Mouse (Mus musculus) CH12.LX (cell line): ENCODE measurements around the gene Pabpn1.

Experiments
- CTCF ChIP-seq, 2 experiments: IDR thresholded peaks in 1 of 2; conservative IDR thresholded peaks in 1 of 2; 2 replicates each; pipeline ENCODE4 v1.5.1; 2011 to 2012; ENCODE audit warnings: low read depth in 2 of 2, low read length in 2 of 2, improper control_type of control experiment in 1 of 2, inconsistent platforms in 1 of 2, mild to moderate bottlenecking in 1 of 2, moderate library complexity in 1 of 2
- EP300 ChIP-seq: IDR thresholded peaks from 2 replicates; pipeline ENCODE4 v1.6.1; 2011; ENCODE audit warnings: low read length, improper control_type of control experiment
- GABPA ChIP-seq: IDR thresholded peaks from 2 replicates; pipeline ENCODE4 v1.6.1; 2012; ENCODE audit warnings: low read depth, low read length, improper control_type of control experiment, inconsistent platforms; ENCODE audit not compliant: insufficient replicate concordance
- HCFC1 ChIP-seq: IDR thresholded peaks from 2 replicates; pipeline ENCODE4 v1.6.1; 2012; ENCODE audit warnings: low read depth, mild to moderate bottlenecking, inconsistent platforms, low read length, improper control_type of control experiment
- MAX ChIP-seq: IDR thresholded peaks from 2 replicates; pipeline ENCODE4 v1.6.1; 2011; ENCODE audit warnings: low read length, improper control_type of control experiment
- ZC3H11A ChIP-seq: IDR thresholded peaks from 2 replicates; pipeline ENCODE4 v1.6.1; 2012; ENCODE audit warnings: low read depth, mild to moderate bottlenecking, inconsistent platforms, low read length, improper control_type of control experiment

DNA sequence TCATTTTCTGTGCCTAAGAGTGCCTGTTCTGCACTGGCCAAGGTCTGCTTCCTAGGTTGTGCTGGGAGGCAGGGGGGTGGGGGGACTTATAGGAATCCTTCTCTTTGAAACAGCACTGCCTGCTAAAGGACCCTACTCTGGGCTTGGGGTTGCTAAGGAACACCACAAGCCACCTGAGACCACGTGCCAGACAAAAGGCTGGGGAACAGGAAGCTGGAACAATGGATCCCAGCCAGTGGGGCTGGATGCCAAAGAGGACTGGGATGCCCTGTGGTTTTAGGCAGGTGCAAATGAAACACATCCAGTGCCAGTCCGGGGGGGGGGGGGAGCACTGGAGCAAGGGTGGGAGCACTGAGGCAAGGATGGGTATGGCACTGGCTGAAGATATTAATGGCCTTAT lies 38.1 kb downstream of the Pabpn1 start:
- no peak for TF ChIP-seq CTCF (conservative IDR thresholded peaks at IDR 0.05 in 1 of 2, IDR thresholded peaks at IDR 0.05 in 1 of 2; ENCODE audit: low read depth in 2 of 2, low read length in 2 of 2)
- no peak for TF ChIP-seq MAX
- no peak for TF ChIP-seq GABPA
- TF ChIP-seq ZC3H11A, result no peak
- no peak for TF ChIP-seq EP300
- TF ChIP-seq HCFC1, result no peak
